Mouse (Mus musculus) limb, embryonic 14.5 days (tissue): Measurements from ENCODE around the gene Zfp936. TPM values are rescaled to one million over a fixed set of nuclear protein-coding genes. Genes with fewer than 3 reads are reported as not detected.
"Not testable (repeated sequence)": the region's sequence is repeated elsewhere in the genome, so short reads cannot be mapped to it uniquely, and the experiment has no call there.

ENCODE experiments used
- ATAC-seq: fragments of 200-750 bp; cut with Nextera tagmentation; 2 replicates; pipeline ENCODE4 v1.8.0; 2017; ENCODE audit warnings: low read depth, moderate number of reproducible peaks, moderate TSS enrichment; ENCODE audit not compliant: low FRiP score
- DNase-seq: peaks from one replicate; pipeline ENCODE4 v3.0.0-alpha.2; 2015; ENCODE audit warnings: low spot score
- H3K27ac ChIP-seq: fragments of 300-500 bp; sonication (generic); replicated peaks from 2 replicates; pipeline ENCODE4 v1.5.1; 2014; ENCODE audit warnings: low read depth, mild to moderate bottlenecking, low read length, moderate library complexity, mixed read lengths
- H3K27me3 ChIP-seq: fragments of 300-500 bp; sonication (generic); 2 replicates; pipeline ENCODE4 v1.6.1; 2014; ENCODE audit warnings: low read length, mixed read lengths; ENCODE audit not compliant: control insufficient read depth, insufficient read depth
- H3K36me3 ChIP-seq: fragments of 300-500 bp; sonication (generic); 2 replicates; pipeline ENCODE4 v1.6.1; 2014; ENCODE audit warnings: mild to moderate bottlenecking, low read length, moderate library complexity, mixed read lengths; ENCODE audit not compliant: control insufficient read depth, insufficient read depth
- H3K4me1 ChIP-seq: fragments of 300-500 bp; sonication (generic); 2 replicates; pipeline ENCODE4 v1.6.1; 2014; ENCODE audit warnings: antibody characterized with exemption, low read length, mixed read lengths; ENCODE audit not compliant: control insufficient read depth, insufficient read depth
- H3K4me2 ChIP-seq: fragments of 300-500 bp; sonication (generic); replicated peaks from 2 replicates; pipeline ENCODE4 v1.6.1; 2014; ENCODE audit warnings: low read depth, mild to moderate bottlenecking, low read length, moderate library complexity; ENCODE audit not compliant: severe bottlenecking
- H3K4me3 ChIP-seq: fragments of 300-500 bp; sonication (generic); replicated peaks from 2 replicates; pipeline ENCODE4 v1.5.1; 2014; ENCODE audit warnings: low read length
- H3K9ac ChIP-seq: fragments of 300-500 bp; sonication (generic); 2 replicates; pipeline ENCODE4 v1.6.1; 2014; ENCODE audit warnings: mild to moderate bottlenecking, low read depth, low read length, moderate library complexity; ENCODE audit not compliant: severe bottlenecking
- H3K9me3 ChIP-seq: fragments of 300-500 bp; sonication (generic); 2 replicates; pipeline ENCODE4 v1.6.1; 2016; ENCODE audit warnings: low read length; ENCODE audit not compliant: control insufficient read depth
- POLR2A ChIP-seq: fragments of 200-500 bp; IDR thresholded peaks from 2 replicates; pipeline ENCODE4 v1.8.0; 2012; ENCODE audit warnings: inconsistent platforms, mild to moderate bottlenecking, moderate library complexity, borderline replicate concordance; ENCODE audit not compliant: insufficient read depth, insufficient read length; ENCODE audit errors: extremely low read depth
- WGBS: fragments of 180-500 bp; shearing (Covaris S2); extraction: QIAGEN DNeasy Blood & Tissue Kit; methylation state at CpG from one replicate; pipeline ENCODE4 v1.1.7; 2014; 5-methylcytosine and 5-hydroxymethylcytosine counted together
- microRNA-seq: library from miRNA; unstranded; fragments of <30 nt; microRNA quantifications from one replicate; pipeline ENCODE4, GENCODE M21; 2016
- polyA plus RNA-seq, 2 experiments: library from polyadenylated mRNA; depleted of rRNA in 1 of 2; stranded (reverse) in 1 of 2; unstranded in 1 of 2; fragments of >200 nt; fragmentation: Nextera tagmentation in 1 of 2; extraction: Ambion mirVana in 1 of 2; gene quantifications; 2 replicates each; pipeline versions ENCODE4 v1.2.1 to v1.2.3; 2012 to 2014

Zfp936 gene
- polyA plus RNA-seq, 2 experiments: not detected

GRCm38 (mm10) chr7:43177003-43177702, 63.1 kb downstream of the Zfp936 start:
- Histone ChIP-seq H3K4me1 (no peaks in the 10 kb centered on the region), H3K4me3 (no peak overlapping the region), H3K9me3 (peaks cover 19% of the 10 kb centered on the region), H3K4me2 (no peak overlapping the region), H3K27me3 (no peaks in the 10 kb centered on the region), H3K27ac (no peak overlapping the region), H3K9ac (no peak overlapping the region), H3K36me3 (no peaks in the 10 kb centered on the region)
- 86% methylated on average over 14 of the region's 14 CpGs for WGBS
- ATAC-seq: no peak
- no peak for TF ChIP-seq POLR2A
- no peak for DNase-seq

- H3K36me3 ChIP-seq, H3K27ac ChIP-seq, H3K4me1 ChIP-seq, H3K27me3 ChIP-seq, H3K4me3 ChIP-seq, H3K9ac ChIP-seq, H3K9me3 ChIP-seq, DNase-seq, H3K4me2 ChIP-seq, ATAC-seq: not testable (repeated sequence)
- WGBS: 80% methylated on average over 7 of the region's 7 CpGs
Measured at GRCm38 (mm10) chr7:43213781-43214180, 99.8 kb downstream of the Zfp936 start.

Small RNAs within 50 kb of the gene (microRNA-seq; reads per million reads assigned to microRNA genes)
- gene Gm22707: not detected

Other genes with a start within 250 kb of the Zfp936 start
- not detected in 2 replicates for gene Gm2381, start 247.0 kb upstream of the Zfp936 start, polyA plus RNA-seq (2012; rRNA removed)
- not detected in 2 replicates for gene Gm2381, start 247.0 kb upstream of the Zfp936 start, polyA plus RNA-seq (2014; fragmentation: Nextera tagmentation; extraction: Ambion mirVana)
- not detected in 2 replicates for gene Vmn2r63, start 180.4 kb upstream of the Zfp936 start, polyA plus RNA-seq (2012; rRNA removed)
- not detected in 2 replicates for gene Vmn2r63, start 180.4 kb upstream of the Zfp936 start, polyA plus RNA-seq (2014; fragmentation: Nextera tagmentation; extraction: Ambion mirVana)
- gene Gm9268, start 95.5 kb upstream of the Zfp936 start, polyA plus RNA-seq (2012; rRNA removed): not detected in 2 replicates
- gene Gm9268, start 95.5 kb upstream of the Zfp936 start, polyA plus RNA-seq (2014; fragmentation: Nextera tagmentation; extraction: Ambion mirVana): not detected in 2 replicates
- gene Zfp715, start 199.1 kb downstream of the Zfp936 start, polyA plus RNA-seq (2012; rRNA removed): 10.7 and 14.1 TPM in 2 replicates
- 16.2 and 17.9 TPM in 2 replicates for gene Zfp715, start 199.1 kb downstream of the Zfp936 start, polyA plus RNA-seq (2014; fragmentation: Nextera tagmentation; extraction: Ambion mirVana)
- 0.19 and 0.28 TPM in 2 replicates for gene Siglecf, start 237.1 kb downstream of the Zfp936 start, polyA plus RNA-seq (2012; rRNA removed)
- gene Siglecf, start 237.1 kb downstream of the Zfp936 start, polyA plus RNA-seq (2014; fragmentation: Nextera tagmentation; extraction: Ambion mirVana): 0.18 and 0.28 TPM in 2 replicates